Mouse (Mus musculus) megakaryocyte progenitor cell, adult 5-6 weeks (primary cell): Measurements from ENCODE around the gene Sbk1. TPM values are rescaled to one million over a fixed set of nuclear protein-coding genes. Genes with fewer than 3 reads are reported as not detected.

Experiments used
- ATAC-seq: replicated peaks from 2 replicates; pipeline ENCODE4 v1.8.0; 2016; ENCODE audit warnings: mild to moderate bottlenecking, moderate TSS enrichment, inconsistent platforms; ENCODE audit not compliant: poor library complexity
- total RNA-seq, 2 experiments: library from RNA; stranded (forward) in 1 of 2; stranded (reverse) in 1 of 2; fragments of 157-497, 149-512 nt in 1 of 2; fragments of 200-1000 nt in 1 of 2; gene quantifications; 2 replicates each; pipeline versions ENCODE4 v1.2.3 to v1.2.4; 2015 to 2017

Sbk1 gene
- total RNA-seq, 2 experiments from 2014 or later: 1.7 to 2.0 TPM

- ATAC-seq: 0 out of 2 replicates have a peak, but pooled peaks have one; percentile 29
Measured at GRCm38 (mm10) chr7:126329907-126330645, 57.7 kb downstream of the Sbk1 start.

- ATAC-seq: no peak
Measured at GRCm38 (mm10) chr7:126330693-126331092, 58.3 kb downstream of the Sbk1 start.

- no peak for ATAC-seq
Measured at GRCm38 (mm10) chr7:126332691-126333090, 60.3 kb downstream of the Sbk1 start.

- ATAC-seq: peak; percentile 65
Measured at GRCm38 (mm10) chr7:126335556-126335955, 63.1 kb downstream of the Sbk1 start.

GRCm38 (mm10) chr7:126338906-126339305 is 66.5 kb downstream of the Sbk1 start:
- ATAC-seq: no peak

- ATAC-seq: no peak
Measured at GRCm38 (mm10) chr7:126339521-126339971, 67.1 kb downstream of the Sbk1 start.

- ATAC-seq: no peak
Measured at GRCm38 (mm10) chr7:126340206-126340618, 67.8 kb downstream of the Sbk1 start.

GRCm38 (mm10) chr7:126340896-126341295 is 68.5 kb downstream of the Sbk1 start:
- ATAC-seq: no peak

Other genes starting within 250 kb of the Sbk1 start
- gene Gsg1l, start 190.2 kb upstream of the Sbk1 start, total RNA-seq (2015): not detected in 2 replicates
- gene Gsg1l, start 190.2 kb upstream of the Sbk1 start, total RNA-seq (2017): not detected in 2 replicates
- 124 and 125 TPM in 2 replicates for gene Xpo6, start 72.1 kb upstream of the Sbk1 start, total RNA-seq (2015)
- 38.4 and 51.4 TPM in 2 replicates for gene Xpo6, start 72.1 kb upstream of the Sbk1 start, total RNA-seq (2017)
- 0.35 and 2.8 TPM in 2 replicates for gene Lat, start 97.0 kb downstream of the Sbk1 start, total RNA-seq (2015)
- gene Lat, start 97.0 kb downstream of the Sbk1 start, total RNA-seq (2017): 1.0 and 1.6 TPM in 2 replicates
- gene Spns1, start 104.8 kb downstream of the Sbk1 start, total RNA-seq (2015): 8.3 and 8.4 TPM in 2 replicates
- gene Spns1, start 104.8 kb downstream of the Sbk1 start, total RNA-seq (2017): 8.4 and 16.2 TPM in 2 replicates
- 11.4 and 12.2 TPM in 2 replicates for gene Nfatc2ip, start 124.1 kb downstream of the Sbk1 start, total RNA-seq (2015)
- gene Nfatc2ip, start 124.1 kb downstream of the Sbk1 start, total RNA-seq (2017): 14.9 and 15.3 TPM in 2 replicates
- not detected in 2 replicates for gene Cd19, start 142.3 kb downstream of the Sbk1 start, total RNA-seq (2015)
- gene Cd19, start 142.3 kb downstream of the Sbk1 start, total RNA-seq (2017): not detected in 2 replicates
- 4.0 and 4.9 TPM in 2 replicates for gene Rabep2, start 156.1 kb downstream of the Sbk1 start, total RNA-seq (2015)
- gene Rabep2, start 156.1 kb downstream of the Sbk1 start, total RNA-seq (2017): 12.9 and 19.5 TPM in 2 replicates
- not detected in 2 replicates for gene Atp2a1, start 190.5 kb downstream of the Sbk1 start, total RNA-seq (2015)
- gene Atp2a1, start 190.5 kb downstream of the Sbk1 start, total RNA-seq (2017): not detected in 2 replicates
- 33.4 and 36.3 TPM in 2 replicates for gene Sh2b1, start 202.8 kb downstream of the Sbk1 start, total RNA-seq (2015)
- gene Sh2b1, start 202.8 kb downstream of the Sbk1 start, total RNA-seq (2017): 19.3 and 20.1 TPM in 2 replicates
- 89.9 and 97.9 TPM in 2 replicates for gene Tufm, start 214.7 kb downstream of the Sbk1 start, total RNA-seq (2015)
- gene Tufm, start 214.7 kb downstream of the Sbk1 start, total RNA-seq (2017): 85.6 and 89.2 TPM in 2 replicates
- 86.9 and 88.6 TPM in 2 replicates for gene Atxn2l, start 230.8 kb downstream of the Sbk1 start, total RNA-seq (2015)
- gene Atxn2l, start 230.8 kb downstream of the Sbk1 start, total RNA-seq (2017): 29.0 and 29.5 TPM in 2 replicates